18 mouse cellular contexts compared by ENCODE assay signal in genomic region chr2:13469641-13470040, GRCm38 (mm10). TPM values are rescaled to one million over a fixed set of nuclear protein-coding genes. Genes with fewer than 3 reads are reported as not detected.
"Had no signal": no experiment of that assay in that cellular context is flagged by ENCODE, and none has a peak within 500 bp of the region (broad histone marks: within the 10 kb centered on the region; RNA-seq: fewer than 3 reads in every experiment).

No protein-coding gene starts in this region.

- DNase-seq: retina, postnatal 1 day; right cerebral cortex, adult 18-20 months; right cerebral cortex, postnatal 14 days; right cerebral cortex, postnatal 25 days; right cerebral cortex, postnatal 4 days; spleen, adult 18-20 months; thymus, adult 18-20 months; thymus, adult 2 months; thymus, postnatal 14 days; thymus, postnatal 25 days; thymus, postnatal 36 days; thymus, postnatal 4 days had no signal

- H3K9me3 ChIP-seq: neural tube, embryonic 12.5 days; neural tube, embryonic 13.5 days; neural tube, embryonic 15.5 days; stomach, embryonic 15.5 days had no signal

- H3K4me1 ChIP-seq: neural tube, embryonic 12.5 days; neural tube, embryonic 13.5 days; neural tube, embryonic 15.5 days; stomach, embryonic 15.5 days had no signal

- H3K9ac ChIP-seq: neural tube, embryonic 12.5 days; neural tube, embryonic 13.5 days; neural tube, embryonic 15.5 days; stomach, embryonic 15.5 days had no signal

- H3K36me3 ChIP-seq: neural tube, embryonic 12.5 days; neural tube, embryonic 13.5 days; neural tube, embryonic 15.5 days; stomach, embryonic 15.5 days had no signal

- H3K27ac ChIP-seq: neural tube, embryonic 12.5 days; neural tube, embryonic 13.5 days; neural tube, embryonic 15.5 days; stomach, embryonic 15.5 days; stomach, postnatal 0 days had no signal

- H3K4me2 ChIP-seq: neural tube, embryonic 12.5 days; neural tube, embryonic 13.5 days; neural tube, embryonic 15.5 days; stomach, embryonic 15.5 days had no signal

- H3K4me3 ChIP-seq: neural tube, embryonic 12.5 days; neural tube, embryonic 13.5 days; neural tube, embryonic 15.5 days; stomach, embryonic 15.5 days had no signal

- H3K27me3 ChIP-seq: neural tube, embryonic 12.5 days; neural tube, embryonic 13.5 days; neural tube, embryonic 15.5 days; stomach, embryonic 15.5 days had no signal

RNA-seq across cellular contexts. Expression of gene Cubn, which starts 22.0 kb away (rescaled TPM):
- polyA plus RNA-seq: thymus, postnatal 0 days had no signal
